Mouse (Mus musculus) liver, postnatal 0 days (tissue): ENCODE results near the gene Serpina3n.

Experiments
- CTCF ChIP-seq: sonication (generic); IDR thresholded peaks from 2 replicates; pipeline ENCODE4 v1.5.1; 2016; ENCODE audit warnings: antibody characterized with exemption, low read depth
- EP300 ChIP-seq: IDR thresholded peaks from 2 replicates; pipeline ENCODE4 v1.6.1; 2016; ENCODE audit warnings: antibody characterized with exemption, low read depth, mild to moderate bottlenecking

- TF ChIP-seq EP300 (no peak), CTCF (no peak)
These were observed 8.0 kb downstream of the Serpina3n start for GRCm38 (mm10) chr12:104414576-104414975.
